Mouse (Mus musculus) small intestine, adult 2 months (tissue): Measurements from ENCODE around the gene Jun. TPM values are rescaled to one million over a fixed set of nuclear protein-coding genes. Genes with fewer than 3 reads are reported as not detected.

Experiments
- H3K27ac ChIP-seq: fragments of 200-500 bp; 2 replicates; pipeline ENCODE4 v1.5.1; 2012; ENCODE audit warnings: low read depth, low read length, control low read depth, inconsistent platforms; ENCODE audit not compliant: insufficient read depth
- H3K27me3 ChIP-seq: fragments of 200-500 bp; 2 replicates; pipeline ENCODE4 v1.6.1; 2012; ENCODE audit warnings: mild to moderate bottlenecking, moderate library complexity, low read length, inconsistent platforms; ENCODE audit not compliant: control insufficient read depth, insufficient read depth
- H3K36me3 ChIP-seq: fragments of 200-500 bp; 2 replicates; pipeline ENCODE4 v1.6.1; 2012; ENCODE audit warnings: mild to moderate bottlenecking, low read length, control low read depth, inconsistent platforms; ENCODE audit not compliant: control insufficient read depth, insufficient read depth
- H3K4me1 ChIP-seq: fragments of 200-500 bp; 2 replicates; pipeline ENCODE4 v1.6.1; 2012; ENCODE audit warnings: low read length, inconsistent platforms, mixed read lengths; ENCODE audit not compliant: control insufficient read depth, insufficient read depth, insufficient read length
- H3K4me3 ChIP-seq: fragments of 200-500 bp; 2 replicates; pipeline ENCODE4 v1.5.1; 2012; ENCODE audit warnings: low read depth, mild to moderate bottlenecking, control low read depth, inconsistent platforms, low read length, moderate library complexity
- CTCF ChIP-seq: fragments of 200-500 bp; IDR thresholded peaks from 2 replicates; pipeline ENCODE4 v1.5.1; 2012; ENCODE audit warnings: low read depth, mild to moderate bottlenecking, control low read depth, inconsistent platforms, low read length, moderate library complexity, mixed read lengths; ENCODE audit not compliant: insufficient replicate concordance, insufficient read length; ENCODE audit errors: extremely low read depth
- POLR2A ChIP-seq: fragments of 200-500 bp; IDR thresholded peaks from 2 replicates; pipeline ENCODE4 v1.6.1; 2012; ENCODE audit warnings: low read depth, mild to moderate bottlenecking, control low read depth, inconsistent platforms, low read length, moderate library complexity
- WGBS: fragments of 180-500 bp; shearing (Covaris S2); methylation state at CpG from one replicate; pipeline ENCODE4 v1.1.7; 2018; 5-methylcytosine and 5-hydroxymethylcytosine counted together
- polyA plus RNA-seq: library from polyadenylated mRNA; depleted of rRNA; stranded (reverse); fragments of >200 nt; gene quantifications from 2 replicates; pipeline ENCODE4 v1.2.3, GENCODE M21; 2012

Gene Jun
- polyA plus RNA-seq, 1 experiment: 143 TPM

- H3K4me1 ChIP-seq: no peaks in the 10 kb centered on the region
- H3K27me3 ChIP-seq: no peaks in the 10 kb centered on the region
- WGBS: 82% methylated on average over 16 of the region's 16 CpGs
- no peaks in the 10 kb centered on the region for H3K36me3 ChIP-seq
- no peak overlapping the region for H3K4me3 ChIP-seq
- no peak for TF ChIP-seq CTCF
- no peak for TF ChIP-seq POLR2A
- no peak overlapping the region for H3K27ac ChIP-seq
Measured at GRCm38 (mm10) chr4:95025847-95026600, 26.0 kb downstream of the Jun start.

GRCm38 (mm10) chr4:95023350-95023953, 28.6 kb downstream of the Jun start:
- whole genome bisulfite sequencing: 72% methylated on average over 12 of the region's 12 CpGs
- no peak for TF ChIP-seq POLR2A
- TF ChIP-seq CTCF: no peak
- no peaks in the 10 kb centered on the region for H3K36me3 ChIP-seq
- H3K27ac ChIP-seq: no peak overlapping the region
- no peak overlapping the region for H3K4me3 ChIP-seq
- H3K27me3 ChIP-seq: no peaks in the 10 kb centered on the region
- no peaks in the 10 kb centered on the region for H3K4me1 ChIP-seq

- H3K27ac ChIP-seq: no peak overlapping the region
- no peak overlapping the region for H3K4me3 ChIP-seq
- H3K36me3 ChIP-seq: no peaks in the 10 kb centered on the region
- 61% methylated on average over 12 of the region's 12 CpGs for WGBS
- TF ChIP-seq CTCF (no peak), POLR2A (no peak)
- no peaks in the 10 kb centered on the region for H3K4me1 ChIP-seq
- no peaks in the 10 kb centered on the region for H3K27me3 ChIP-seq
Measured at GRCm38 (mm10) chr4:95021649-95022637, 30.1 kb downstream of the Jun start.

- no peaks in the 10 kb centered on the region for H3K4me1 ChIP-seq
- no peak overlapping the region for H3K4me3 ChIP-seq
- H3K27ac ChIP-seq: no peak overlapping the region
- H3K36me3 ChIP-seq: no peaks in the 10 kb centered on the region
- TF ChIP-seq POLR2A (no peak), CTCF (no peak)
- 91% methylated on average over 2 of the region's 2 CpGs for WGBS
- no peaks in the 10 kb centered on the region for H3K27me3 ChIP-seq
Measured at GRCm38 (mm10) chr4:95020201-95020600, 31.8 kb downstream of the Jun start.

GRCm38 (mm10) chr4:95018221-95018620, 33.8 kb downstream of the Jun start:
- Histone ChIP-seq H3K36me3 (no peaks in the 10 kb centered on the region), H3K27ac (no peak overlapping the region), H3K4me3 (no peak overlapping the region), H3K27me3 (no peaks in the 10 kb centered on the region), H3K4me1 (no peaks in the 10 kb centered on the region)
- TF ChIP-seq CTCF (no peak), POLR2A (no peak)
- WGBS: 64% methylated on average over 7 of the region's 7 CpGs

GRCm38 (mm10) chr4:95012706-95013105, 39.3 kb downstream of the Jun start:
- Histone ChIP-seq H3K27me3 (no peaks in the 10 kb centered on the region), H3K27ac (no peak overlapping the region), H3K36me3 (no peaks in the 10 kb centered on the region), H3K4me3 (no peak overlapping the region), H3K4me1 (no peaks in the 10 kb centered on the region)
- 95% methylated on average over 1 of the region's 1 CpGs for WGBS
- no peak for TF ChIP-seq POLR2A
- no peak for TF ChIP-seq CTCF

GRCm38 (mm10) chr4:95012256-95012655, 39.8 kb downstream of the Jun start:
- Histone ChIP-seq H3K4me3 (no peak overlapping the region), H3K36me3 (no peaks in the 10 kb centered on the region), H3K27me3 (no peaks in the 10 kb centered on the region), H3K27ac (no peak overlapping the region), H3K4me1 (no peaks in the 10 kb centered on the region)
- TF ChIP-seq CTCF: no peak
- no peak for TF ChIP-seq POLR2A
